Mouse (Mus musculus) kidney, postnatal 36 days (tissue): Measurements from ENCODE around the gene Utp20.
"Not testable (repeated sequence)": the region's sequence is repeated elsewhere in the genome, so short reads cannot be mapped to it uniquely, and the experiment has no call there.

Experiments used
- DNase-seq, 2 experiments: peaks; one replicate each; pipeline ENCODE4 v3.0.0; 2021 to 2022; ENCODE audit warnings: mixed read lengths in 2 of 2

Gene Utp20

GRCm38 (mm10) chr10:88826188-88826946 is at the start of gene Utp20:
TSS of gene Utp20 (minus strand) at chr10:88826804.
- DNase-seq, result peak; percentile 82 to 91

DNA sequence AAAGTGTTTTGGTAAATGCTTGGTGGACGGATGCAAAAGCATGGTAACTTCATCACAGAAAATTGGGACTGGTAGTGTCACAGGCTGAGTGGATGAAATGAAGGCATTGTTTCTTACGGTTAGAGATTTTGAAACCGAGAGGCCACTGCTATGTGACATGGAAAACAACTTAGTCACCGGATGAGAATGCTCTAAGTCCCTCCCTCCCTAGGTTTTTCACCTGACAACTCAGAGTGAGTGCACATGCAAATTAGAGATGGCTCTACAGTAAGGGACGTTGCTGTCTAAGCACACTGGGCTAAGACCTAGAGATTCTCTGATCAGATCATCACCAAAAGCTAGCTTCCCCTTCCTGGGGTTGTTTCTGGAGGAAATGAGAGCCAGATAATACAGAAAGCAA is 48.3 kb upstream of the Utp20 start:
- DNase-seq, result no peak

- DNase-seq, result no peak
These were observed 39.4 kb upstream of the Utp20 start for GRCm38 (mm10) chr10:88866017-88866416.

DNA sequence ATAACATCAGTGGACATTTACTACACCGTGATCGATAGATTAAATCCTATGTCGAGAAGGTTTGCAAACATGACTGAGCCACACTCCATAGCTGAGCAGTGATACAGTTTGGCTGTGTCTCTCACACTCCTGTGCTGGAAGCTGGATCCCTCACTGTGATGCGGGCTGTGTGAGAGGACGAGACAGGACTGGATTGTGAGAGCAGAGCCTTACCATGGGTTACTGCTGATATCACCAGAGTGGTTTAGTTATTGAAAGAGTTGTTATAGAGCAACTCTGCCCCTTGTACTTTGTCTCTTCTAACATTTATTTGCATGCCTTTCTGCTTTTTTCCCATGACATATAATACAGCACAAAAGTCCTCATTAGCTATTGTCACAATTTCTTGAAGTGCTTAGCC is 35.7 kb upstream of the Utp20 start:
- no peak for DNase-seq

- no peak for DNase-seq
These were observed 34.8 kb upstream of the Utp20 start for GRCm38 (mm10) chr10:88861416-88861815.

- no peak for DNase-seq
These were observed 34.3 kb upstream of the Utp20 start for GRCm38 (mm10) chr10:88860911-88861310.

- peak; percentile 58 to 71 for DNase-seq
These were observed 26.7 kb upstream of the Utp20 start for GRCm38 (mm10) chr10:88853326-88853725.

- no peak for DNase-seq
These were observed 23.4 kb upstream of the Utp20 start for GRCm38 (mm10) chr10:88849976-88850375.

- peak in 1 of 2 experiments; percentile 44 for DNase-seq
These were observed 22.4 kb upstream of the Utp20 start for GRCm38 (mm10) chr10:88848876-88849476.

GRCm38 (mm10) chr10:88834227-88834626 is 7.6 kb upstream of the Utp20 start:
- DNase-seq, result no peak

DNA sequence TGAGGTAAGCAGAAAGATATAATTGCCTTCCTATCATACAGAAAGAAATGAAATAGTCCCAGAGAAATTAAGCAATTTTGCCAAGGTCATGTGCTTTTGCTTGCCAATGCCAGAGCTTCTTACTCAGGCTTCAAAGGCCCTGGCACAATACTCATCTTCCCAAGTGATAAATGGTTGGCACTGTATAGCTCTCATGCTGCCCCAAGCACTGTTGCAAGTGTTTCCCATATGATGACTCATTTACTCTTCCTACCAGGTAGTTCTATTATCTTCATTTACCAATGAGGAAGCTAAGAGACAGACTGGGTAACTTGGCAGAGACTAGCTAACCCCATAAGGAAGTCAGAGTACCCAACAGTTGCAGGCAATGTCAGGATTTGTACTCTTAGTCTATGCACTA is 1.8 kb upstream of the Utp20 start:
- no peak for DNase-seq

GRCm38 (mm10) chr10:88827596-88827995 is 992 bp upstream of the Utp20 start:
- DNase-seq, result no peak

GRCm38 (mm10) chr10:88826947-88827306 is 323 bp upstream of the Utp20 start:
- not testable (repeated sequence) for DNase-seq

DNA sequence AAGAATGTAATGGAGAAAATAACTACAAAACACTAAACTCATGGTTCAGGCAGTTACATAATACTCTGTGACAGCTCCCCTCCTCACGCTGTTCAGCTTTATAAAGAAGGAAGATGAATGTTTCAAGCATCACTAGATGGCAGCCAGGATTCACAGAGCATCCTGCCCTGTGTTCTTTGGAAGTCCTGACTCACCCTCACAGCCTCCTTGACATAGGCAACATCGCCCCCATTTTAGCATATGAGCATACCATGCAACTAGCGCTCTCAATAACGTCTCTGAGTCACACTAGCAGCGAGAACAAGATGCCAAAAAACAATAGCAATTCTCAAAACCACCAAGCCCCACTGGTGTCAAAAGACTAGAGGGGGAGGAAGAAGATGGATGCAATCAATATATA is 9.3 kb downstream of the Utp20 start:
- DNase-seq, result no peak

- DNase-seq, result no peak
These were observed 11.3 kb downstream of the Utp20 start for GRCm38 (mm10) chr10:88815256-88815655.

- peak; percentile 54 to 68 for DNase-seq
These were observed 14.9 kb downstream of the Utp20 start for GRCm38 (mm10) chr10:88811704-88812103.

DNA sequence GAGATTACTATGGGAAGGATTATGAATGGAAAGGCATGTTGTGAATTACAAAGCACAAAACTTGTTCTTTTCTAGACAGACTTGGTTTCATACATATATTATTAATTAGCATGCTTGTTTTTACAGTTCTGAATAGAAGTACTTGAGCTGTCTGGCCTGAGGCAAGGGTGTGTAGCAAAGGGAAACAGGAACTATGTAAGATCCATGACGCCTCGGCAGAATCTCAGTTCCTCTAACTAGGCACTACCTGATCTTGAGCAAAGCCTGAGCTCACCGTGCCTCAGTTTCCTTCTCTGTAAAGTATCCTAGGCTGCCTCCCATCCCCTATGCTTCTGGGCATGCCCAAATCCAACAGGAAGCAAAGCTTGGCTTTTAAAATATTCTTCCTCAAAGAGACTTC is 24.4 kb downstream of the Utp20 start:
- no peak for DNase-seq

DNA sequence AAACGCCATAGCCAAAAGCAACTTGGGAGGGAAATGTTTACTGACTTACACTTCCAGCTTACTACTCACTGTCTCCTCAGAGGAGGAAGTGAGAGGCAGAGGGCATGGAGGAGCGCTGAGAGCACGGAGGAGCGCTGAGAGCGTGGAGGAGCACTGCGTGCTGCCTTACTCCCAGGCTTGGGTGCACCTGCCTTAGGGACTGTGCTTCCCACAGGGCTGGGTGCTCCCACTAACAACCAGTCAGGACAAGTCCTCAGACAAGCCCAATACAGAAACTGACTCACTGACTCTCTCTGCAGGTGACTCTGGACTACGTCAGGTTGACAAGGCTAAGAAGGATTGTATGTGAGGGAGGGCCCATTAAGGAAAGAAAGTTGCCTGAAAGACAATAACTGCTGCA is 27.2 kb downstream of the Utp20 start:
- DNase-seq, result no peak

DNA sequence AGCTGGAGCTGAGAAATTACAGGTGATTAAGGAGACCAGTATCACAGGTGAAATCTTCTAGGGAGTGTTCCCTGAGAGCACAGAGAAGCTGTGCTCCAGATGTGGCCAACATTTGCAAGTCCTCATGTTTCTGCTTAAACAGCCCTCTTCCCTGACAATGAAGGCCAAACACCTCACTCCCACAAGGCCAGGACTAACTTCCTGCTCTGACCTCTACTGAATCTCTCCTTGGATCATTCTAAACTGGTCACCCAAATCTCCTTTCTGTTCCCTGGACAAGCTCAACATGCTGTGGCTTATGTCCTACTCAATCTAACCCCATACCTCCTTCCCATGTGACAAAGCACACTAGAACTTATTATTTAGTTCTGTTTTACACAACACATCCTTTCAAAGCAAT is 29.2 kb downstream of the Utp20 start:
- no peak for DNase-seq

DNA sequence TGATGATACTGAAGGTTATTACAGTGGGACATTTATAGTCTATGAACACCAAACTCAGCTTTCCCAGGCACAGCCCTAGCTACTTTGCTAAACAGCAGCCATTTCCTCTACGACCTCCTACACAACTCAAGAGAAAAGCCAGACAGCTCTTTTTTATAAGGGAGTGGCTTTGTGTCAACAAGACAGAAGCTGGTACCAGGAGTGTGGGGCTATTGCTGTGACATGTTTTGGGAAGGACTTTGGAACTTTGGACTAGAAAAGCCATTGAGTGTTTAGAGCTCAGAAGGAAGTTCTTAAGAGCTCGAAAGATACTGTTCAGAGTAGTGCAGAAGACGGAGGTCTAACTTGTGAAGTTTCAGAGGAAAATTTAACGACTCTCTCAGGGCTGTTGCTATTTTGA is 29.7 kb downstream of the Utp20 start:
- DNase-seq, result no peak

GRCm38 (mm10) chr10:88795226-88795625 is 31.4 kb downstream of the Utp20 start:
- no peak for DNase-seq

- peak; percentile 51 to 62 for DNase-seq
These were observed 32.0 kb downstream of the Utp20 start for GRCm38 (mm10) chr10:88794606-88795005.

DNA sequence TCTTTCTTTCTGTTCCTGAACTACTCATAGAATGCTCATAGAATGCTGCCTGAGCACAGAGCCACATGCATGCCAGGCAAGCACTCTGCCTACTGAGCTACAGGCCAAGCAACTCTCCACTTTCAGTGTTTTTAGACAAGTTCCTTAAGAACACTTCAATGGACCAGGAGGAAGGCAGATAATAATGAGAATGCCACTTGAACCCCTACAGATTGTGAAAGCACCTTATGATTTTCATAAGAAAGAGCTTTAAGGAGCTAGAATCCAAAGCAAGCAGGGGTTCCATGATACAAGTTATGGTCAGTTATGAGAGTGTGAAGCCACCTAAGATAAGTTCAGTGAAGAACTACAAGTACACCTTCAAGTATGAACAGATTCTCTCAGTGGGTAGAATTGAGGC is 32.9 kb downstream of the Utp20 start:
- no peak for DNase-seq

- DNase-seq, result peak; percentile 60 to 82
These were observed 42.1 kb downstream of the Utp20 start for GRCm38 (mm10) chr10:88784513-88784931.

DNA sequence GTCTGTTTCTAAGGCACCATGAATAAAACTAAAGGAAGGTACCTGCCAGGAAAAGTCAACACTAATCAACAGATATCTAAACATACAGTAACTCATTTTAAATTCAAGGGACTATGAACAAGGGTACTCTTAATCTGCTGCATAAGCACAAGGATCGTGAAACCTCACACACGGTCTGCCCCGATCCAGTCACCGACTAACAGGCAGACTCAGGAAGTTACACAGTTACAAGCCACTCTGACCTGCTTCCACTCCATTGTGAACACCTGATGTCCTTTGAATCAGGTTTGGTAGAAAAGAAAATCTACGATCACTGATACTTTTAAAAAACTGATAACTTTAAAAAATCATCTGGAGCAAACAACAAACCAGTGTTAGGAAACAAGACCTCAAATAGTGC is 42.7 kb downstream of the Utp20 start:
- peak; percentile 50 to 70 for DNase-seq
